Mouse (Mus musculus) myocyte (in vitro differentiated cells): ENCODE results near the gene Pdia3. TPM values are rescaled to one million over a fixed set of nuclear protein-coding genes. Genes with fewer than 3 reads are reported as not detected.
"Not testable (repeated sequence)": the region's sequence is repeated elsewhere in the genome, so short reads cannot be mapped to it uniquely, and the experiment has no call there.

Source experiments
- H3K27me3 ChIP-seq: one replicate; pipeline ENCODE4 v1.6.1; 2011; ENCODE audit not compliant: control insufficient read depth, insufficient read depth, insufficient read length
- H3K36me3 ChIP-seq: one replicate; pipeline ENCODE4 v1.6.1; 2011; ENCODE audit not compliant: control insufficient read depth, insufficient read depth
- H3K4me2 ChIP-seq: one replicate; pipeline ENCODE4 v1.6.1; 2011; ENCODE audit warnings: low read depth, control low read depth
- H3K4me3 ChIP-seq: one replicate; pipeline ENCODE4 v1.5.1; 2011; ENCODE audit warnings: mild to moderate bottlenecking, control low read depth, moderate library complexity
- H3K79me2 ChIP-seq: one replicate; pipeline ENCODE4 v1.6.1; 2011; ENCODE audit not compliant: control insufficient read depth, insufficient read depth
- H3ac ChIP-seq: one replicate; pipeline ENCODE4 v1.6.1; 2011; ENCODE audit not compliant: control insufficient read depth, insufficient read length
- CEBPB ChIP-seq: IDR thresholded peaks from 2 replicates; pipeline ENCODE4 v1.6.1; 2011; ENCODE audit warnings: mild to moderate bottlenecking, moderate library complexity; ENCODE audit not compliant: poor library complexity, insufficient read depth, severe bottlenecking
- E2F4 ChIP-seq: IDR thresholded peaks from one replicate; pipeline ENCODE4 v1.6.1; 2011; ENCODE audit warnings: mild to moderate bottlenecking, control low read depth, moderate library complexity; ENCODE audit not compliant: insufficient read depth
- MAX ChIP-seq: IDR thresholded peaks from one replicate; pipeline ENCODE4 v1.6.1; 2011; ENCODE audit warnings: low read depth, mild to moderate bottlenecking, control low read depth
- MYOD1 ChIP-seq, 3 experiments: IDR thresholded peaks; one replicate each; pipeline ENCODE4 v1.6.1; 2011; ENCODE audit warnings: control low read depth in 2 of 3, low read depth in 2 of 3, mild to moderate bottlenecking in 2 of 3, moderate library complexity in 1 of 3; ENCODE audit not compliant: insufficient read length in 2 of 3, control insufficient read depth in 1 of 3
- MYOG ChIP-seq, 3 experiments: IDR thresholded peaks; one replicate each; pipeline ENCODE4 v1.6.1; 2011; ENCODE audit warnings: control low read depth in 2 of 3, low read depth in 2 of 3, mild to moderate bottlenecking in 2 of 3; ENCODE audit not compliant: insufficient read length in 2 of 3, control insufficient read depth in 1 of 3, insufficient read depth in 1 of 3
- POLR2A ChIP-seq: IDR thresholded peaks from one replicate; pipeline ENCODE4 v1.6.1; 2011; ENCODE audit warnings: low read depth, mild to moderate bottlenecking, control low read depth, moderate library complexity; ENCODE audit not compliant: insufficient read length
- POLR2AphosphoS2 ChIP-seq: IDR thresholded peaks from one replicate; pipeline ENCODE4 v1.6.1; 2011; ENCODE audit warnings: low read depth, control low read depth; ENCODE audit not compliant: insufficient read length
- REST ChIP-seq: IDR thresholded peaks from one replicate; pipeline ENCODE4 v1.6.1; 2011; ENCODE audit warnings: mild to moderate bottlenecking, control low read depth, moderate library complexity; ENCODE audit not compliant: insufficient read depth, insufficient read length
- SRF ChIP-seq: IDR thresholded peaks from one replicate; pipeline ENCODE4 v1.6.1; 2011; ENCODE audit warnings: low read depth; ENCODE audit not compliant: control insufficient read depth, insufficient read length
- TCF12 ChIP-seq: IDR thresholded peaks from one replicate; pipeline ENCODE4 v1.6.1; 2011; ENCODE audit warnings: mild to moderate bottlenecking, control low read depth; ENCODE audit not compliant: poor library complexity, insufficient read depth, severe bottlenecking
- TCF3 ChIP-seq: IDR thresholded peaks from one replicate; pipeline ENCODE4 v1.6.1; 2011; ENCODE audit warnings: low read depth, control low read depth; ENCODE audit not compliant: insufficient read length
- USF1 ChIP-seq: IDR thresholded peaks from one replicate; pipeline ENCODE4 v1.6.1; 2011; ENCODE audit warnings: low read depth, mild to moderate bottlenecking, control low read depth, moderate library complexity
- polyA plus RNA-seq: library from polyadenylated mRNA; unstranded; fragments of >200 nt; fragmentation: generic; extraction: Trizol; gene quantifications from one replicate; pipeline ENCODE4 v1.2.1, GENCODE M21; 2012; ENCODE audit warnings: missing spikeins

Gene Pdia3
- polyA plus RNA-seq, 1 experiment = 130 TPM

- peak overlapping the region; percentile 40 for H3K4me3 ChIP-seq
- H3ac ChIP-seq = no peak overlapping the region
- H3K79me2 ChIP-seq = peaks cover 16% of the 10 kb centered on the region
- TF ChIP-seq POLR2AphosphoS2 (no peak), CEBPB (no peak), POLR2A (no peak), TCF3 (no peak), MAX (no peak), SRF (no peak), TCF12 (no peak), MYOD1 (IDR thresholded peaks at IDR 0.05; ENCODE audit: control insufficient read depth in 1 of 3, insufficient read length in 2 of 3, low read depth in 2 of 3) (no peak), REST (no peak), MYOG (IDR thresholded peaks at IDR 0.05; ENCODE audit: control insufficient read depth in 1 of 3, insufficient read depth in 1 of 3, insufficient read length in 2 of 3, low read depth in 2 of 3) (no peak), E2F4 (no peak), USF1 (no peak)
- H3K36me3 ChIP-seq = no peaks in the 10 kb centered on the region
- peak overlapping the region; percentile 86 for H3K4me2 ChIP-seq
- no peaks in the 10 kb centered on the region for H3K27me3 ChIP-seq
Measured at GRCm38 (mm10) chr2:121474180-121474535, 60.6 kb downstream of the Pdia3 start.

- H3K36me3 ChIP-seq, H3K4me2 ChIP-seq, H3ac ChIP-seq, H3K27me3 ChIP-seq, H3K4me3 ChIP-seq: not testable (repeated sequence)
- peaks cover 16% of the 10 kb centered on the region for H3K79me2 ChIP-seq
Measured at GRCm38 (mm10) chr2:121475306-121475705, 61.7 kb downstream of the Pdia3 start.

GRCm38 (mm10) chr2:121477491-121478266 is 64.1 kb downstream of the Pdia3 start:
- H3K27me3 ChIP-seq = no peaks in the 10 kb centered on the region
- H3K36me3 ChIP-seq = no peaks in the 10 kb centered on the region
- no peak overlapping the region for H3K4me2 ChIP-seq
- TF ChIP-seq MYOD1 (IDR thresholded peaks at IDR 0.05; ENCODE audit: control insufficient read depth in 1 of 3, insufficient read length in 2 of 3, low read depth in 2 of 3) (no peak), POLR2AphosphoS2 (no peak), MAX (no peak), REST (no peak), CEBPB (no peak), TCF12 (no peak), POLR2A (no peak), TCF3 (no peak), SRF (no peak), E2F4 (no peak), MYOG (IDR thresholded peaks at IDR 0.05; ENCODE audit: control insufficient read depth in 1 of 3, insufficient read depth in 1 of 3, insufficient read length in 2 of 3, low read depth in 2 of 3) (no peak), USF1 (no peak)
- H3K79me2 ChIP-seq = peaks cover 6% of the 10 kb centered on the region
- H3ac ChIP-seq = no peak overlapping the region
- H3K4me3 ChIP-seq = no peak overlapping the region

- TF ChIP-seq MAX (no peak), CEBPB (no peak), POLR2AphosphoS2 (no peak), REST (no peak)
- H3K79me2 ChIP-seq = no peaks in the 10 kb centered on the region
- peaks cover 7% of the 10 kb centered on the region for H3K27me3 ChIP-seq
- H3ac ChIP-seq = no peak overlapping the region
- H3K4me2 ChIP-seq = no peak overlapping the region
- H3K36me3 ChIP-seq = no peaks in the 10 kb centered on the region
- no peak overlapping the region for H3K4me3 ChIP-seq
Measured at GRCm38 (mm10) chr2:121480498-121480897, 66.9 kb downstream of the Pdia3 start.

- H3K79me2 ChIP-seq, H3K4me3 ChIP-seq, H3K4me2 ChIP-seq, H3K27me3 ChIP-seq, H3K36me3 ChIP-seq, H3ac ChIP-seq: not testable (repeated sequence)
Measured at GRCm38 (mm10) chr2:121480916-121481315, 67.3 kb downstream of the Pdia3 start.

GRCm38 (mm10) chr2:121483576-121483975 is 70.0 kb downstream of the Pdia3 start:
- H3ac ChIP-seq = no peak overlapping the region
- H3K36me3 ChIP-seq = no peaks in the 10 kb centered on the region
- no peaks in the 10 kb centered on the region for H3K79me2 ChIP-seq
- peaks cover 7% of the 10 kb centered on the region for H3K27me3 ChIP-seq
- TF ChIP-seq MAX = no peak
- no peak for TF ChIP-seq TCF12
- TF ChIP-seq E2F4 = no peak
- TF ChIP-seq CEBPB = no peak
- TF ChIP-seq MYOG (IDR thresholded peaks at IDR 0.05; ENCODE audit: control insufficient read depth in 1 of 3, insufficient read depth in 1 of 3, insufficient read length in 2 of 3, low read depth in 2 of 3) = no peak
- no peak for TF ChIP-seq USF1
- TF ChIP-seq POLR2A = no peak
- no peak for TF ChIP-seq SRF
- TF ChIP-seq POLR2AphosphoS2 = no peak
- no peak for TF ChIP-seq REST
- TF ChIP-seq TCF3 = no peak
- TF ChIP-seq MYOD1 (IDR thresholded peaks at IDR 0.05; ENCODE audit: control insufficient read depth in 1 of 3, insufficient read length in 2 of 3, low read depth in 2 of 3) = no peak
- no peak overlapping the region for H3K4me3 ChIP-seq
- no peak overlapping the region for H3K4me2 ChIP-seq

- not testable (repeated sequence) for H3K4me3 ChIP-seq, H3K36me3 ChIP-seq, H3K27me3 ChIP-seq, H3ac ChIP-seq, H3K79me2 ChIP-seq, H3K4me2 ChIP-seq
Measured at GRCm38 (mm10) chr2:121484403-121484802, 70.8 kb downstream of the Pdia3 start.
